Mouse (Mus musculus) ES-Bruce4 (cell line): ENCODE results near the gene Tanc1. TPM values are rescaled to one million over a fixed set of nuclear protein-coding genes. Genes with fewer than 3 reads are reported as not detected.

ENCODE experiments used
- H3K27ac ChIP-seq: 2 replicates; pipeline ENCODE4 v1.5.1; 2012; ENCODE audit warnings: low read length, inconsistent platforms; ENCODE audit not compliant: insufficient read depth
- H3K27me3 ChIP-seq: 2 replicates; pipeline ENCODE4 v1.6.1; 2012; ENCODE audit warnings: mild to moderate bottlenecking, low read length, inconsistent platforms; ENCODE audit not compliant: control insufficient read depth, poor library complexity, insufficient read depth, severe bottlenecking
- H3K36me3 ChIP-seq: 2 replicates; pipeline ENCODE4 v1.6.1; 2012; ENCODE audit warnings: inconsistent platforms, mild to moderate bottlenecking, low read length, moderate library complexity; ENCODE audit not compliant: control insufficient read depth, poor library complexity, insufficient read depth, severe bottlenecking
- H3K4me1 ChIP-seq: one replicate; pipeline ENCODE4 v1.8.1; 2011; ENCODE audit warnings: low read length; ENCODE audit not compliant: control insufficient read depth, insufficient read depth
- H3K4me3 ChIP-seq: 2 replicates; pipeline ENCODE4 v1.5.1; 2011; ENCODE audit warnings: low read depth, mild to moderate bottlenecking, low read length
- H3K9ac ChIP-seq: 2 replicates; pipeline ENCODE4 v1.6.1; 2012; ENCODE audit warnings: low read depth, mild to moderate bottlenecking, inconsistent platforms; ENCODE audit not compliant: poor library complexity, severe bottlenecking
- H3K9me3 ChIP-seq: replicated peaks from 2 replicates; pipeline ENCODE4 v1.6.1; 2012; ENCODE audit warnings: mild to moderate bottlenecking, low read length, inconsistent platforms; ENCODE audit not compliant: control insufficient read depth, poor library complexity, insufficient read depth, severe bottlenecking
- CTCF ChIP-seq: IDR thresholded peaks from one replicate; pipeline ENCODE4 v1.8.1; 2011; ENCODE audit warnings: low read depth, low read length
- EP300 ChIP-seq: IDR thresholded peaks from 2 replicates; pipeline ENCODE4 v1.6.1; 2011; ENCODE audit warnings: low read depth, low read length; ENCODE audit not compliant: insufficient read depth
- POLR2A ChIP-seq: IDR thresholded peaks from one replicate; pipeline ENCODE4 v1.8.1; 2011; ENCODE audit warnings: low read length; ENCODE audit not compliant: insufficient read depth
- polyA plus RNA-seq: library from polyadenylated mRNA; stranded (reverse); fragments of >200 nt; gene quantifications from 2 replicates; pipeline ENCODE4 v1.2.4, GENCODE M21; 2011; ENCODE audit warnings: low read depth; ENCODE audit not compliant: missing spikeins, insufficient read depth, insufficient read length

The Tanc1 gene
- polyA plus RNA-seq, 1 experiment = 62.4 TPM

- no peak overlapping the region for H3K27ac ChIP-seq
- H3K9ac ChIP-seq = no peak overlapping the region
- no peaks in the 10 kb centered on the region for H3K9me3 ChIP-seq
- H3K27me3 ChIP-seq = no peaks in the 10 kb centered on the region
- no peak for TF ChIP-seq CTCF
- TF ChIP-seq EP300 = no peak
- H3K4me3 ChIP-seq = no peak overlapping the region
- no peaks in the 10 kb centered on the region for H3K36me3 ChIP-seq
- no peaks in the 10 kb centered on the region for H3K4me1 ChIP-seq
Observed at GRCm38 (mm10) chr2:59852916-59853315, 241.1 kb downstream of the Tanc1 start.

- H3K27ac ChIP-seq = no peak overlapping the region
- H3K36me3 ChIP-seq = no peaks in the 10 kb centered on the region
Observed at GRCm38 (mm10) chr2:59853543-59853942, 241.7 kb downstream of the Tanc1 start.

GRCm38 (mm10) chr2:59854363-59854762 is 242.5 kb downstream of the Tanc1 start:
- Histone ChIP-seq H3K4me1 (no peaks in the 10 kb centered on the region), H3K27ac (no peak overlapping the region), H3K36me3 (no peaks in the 10 kb centered on the region), H3K4me3 (no peak overlapping the region), H3K9me3 (no peaks in the 10 kb centered on the region), H3K9ac (no peak overlapping the region), H3K27me3 (no peaks in the 10 kb centered on the region)
- TF ChIP-seq EP300 (no peak), CTCF (no peak), POLR2A (no peak)

More at GRCm38 (mm10) chr2:59853543-59853942, 241.7 kb downstream of the Tanc1 start:
- Histone ChIP-seq H3K9me3 (no peaks in the 10 kb centered on the region), H3K4me1 (no peaks in the 10 kb centered on the region), H3K27me3 (no peaks in the 10 kb centered on the region), H3K4me3 (no peak overlapping the region), H3K9ac (no peak overlapping the region)
- TF ChIP-seq EP300 (no peak), CTCF (no peak), POLR2A (no peak)

GRCm38 (mm10) chr2:59862618-59863017 is 250.8 kb downstream of the Tanc1 start:
- Histone ChIP-seq H3K4me1 (no peaks in the 10 kb centered on the region), H3K27me3 (no peaks in the 10 kb centered on the region), H3K9me3 (no peaks in the 10 kb centered on the region), H3K36me3 (no peaks in the 10 kb centered on the region), H3K9ac (no peak overlapping the region), H3K4me3 (no peak overlapping the region), H3K27ac (no peak overlapping the region)
- TF ChIP-seq POLR2A (no peak), CTCF (no peak), EP300 (no peak)

- H3K27ac ChIP-seq = no peak overlapping the region
- no peaks in the 10 kb centered on the region for H3K9me3 ChIP-seq
- TF ChIP-seq CTCF (no peak), EP300 (no peak), POLR2A (no peak)
- H3K4me3 ChIP-seq = no peak overlapping the region
- H3K27me3 ChIP-seq = no peaks in the 10 kb centered on the region
- no peak overlapping the region for H3K9ac ChIP-seq
- peaks cover 2% of the 10 kb centered on the region; the same call in 1 of the 2 replicates for H3K36me3 ChIP-seq
- H3K4me1 ChIP-seq = no peaks in the 10 kb centered on the region
Observed at GRCm38 (mm10) chr2:59870526-59870925, 258.7 kb downstream of the Tanc1 start.

GRCm38 (mm10) chr2:59876482-59876881 is 264.6 kb downstream of the Tanc1 start:
- H3K9ac ChIP-seq = no peak overlapping the region
- H3K27me3 ChIP-seq = no peaks in the 10 kb centered on the region
- H3K36me3 ChIP-seq = peaks cover 2% of the 10 kb centered on the region; the same call in 1 of the 2 replicates
- H3K27ac ChIP-seq = no peak overlapping the region
- no peaks in the 10 kb centered on the region for H3K4me1 ChIP-seq
- H3K4me3 ChIP-seq = no peak overlapping the region
- H3K9me3 ChIP-seq = no peaks in the 10 kb centered on the region
- TF ChIP-seq CTCF (no peak), EP300 (no peak), POLR2A (no peak)
